Mouse (Mus musculus) adrenal gland, adult 18-20 months (tissue): ENCODE results near the gene Elf2. TPM values are rescaled to one million over a fixed set of nuclear protein-coding genes. Genes with fewer than 3 reads are reported as not detected.

ENCODE experiments used
- DNase-seq, 2 experiments: peaks; one replicate each; pipeline ENCODE4 v3.0.0; 2021 to 2022; ENCODE audit warnings: low spot score in 2 of 2
- long read RNA-seq, 2 experiments: library from polyadenylated mRNA; stranded (forward); transcript quantifications; one replicate each; pipeline ENCODE4 v2.0.0; 2021
- total RNA-seq, 2 experiments: library from RNA; stranded (reverse); gene quantifications; 1 replicate in 1 of 2; 2 replicates in 1 of 2; pipeline ENCODE4 v1.2.3; 2021

Elf2 gene
- total RNA-seq = 10 to 100 TPM; 61.9 to 78.4 TPM
- long read RNA-seq, experiment 1, full-length matches to known transcripts = 29 of 31 reads
- long read RNA-seq, experiment 1, partial matches to known transcripts = 0 of 31 reads
- long read RNA-seq, experiment 1, other reads (novel, unspliced or antisense) = 2 of 31 reads
- long read RNA-seq, experiment 2, full-length matches to known transcripts = 15 of 37 reads
- long read RNA-seq, experiment 2, partial matches to known transcripts = 15 of 37 reads
- long read RNA-seq, experiment 2, other reads (novel, unspliced or antisense) = 7 of 37 reads

DNA sequence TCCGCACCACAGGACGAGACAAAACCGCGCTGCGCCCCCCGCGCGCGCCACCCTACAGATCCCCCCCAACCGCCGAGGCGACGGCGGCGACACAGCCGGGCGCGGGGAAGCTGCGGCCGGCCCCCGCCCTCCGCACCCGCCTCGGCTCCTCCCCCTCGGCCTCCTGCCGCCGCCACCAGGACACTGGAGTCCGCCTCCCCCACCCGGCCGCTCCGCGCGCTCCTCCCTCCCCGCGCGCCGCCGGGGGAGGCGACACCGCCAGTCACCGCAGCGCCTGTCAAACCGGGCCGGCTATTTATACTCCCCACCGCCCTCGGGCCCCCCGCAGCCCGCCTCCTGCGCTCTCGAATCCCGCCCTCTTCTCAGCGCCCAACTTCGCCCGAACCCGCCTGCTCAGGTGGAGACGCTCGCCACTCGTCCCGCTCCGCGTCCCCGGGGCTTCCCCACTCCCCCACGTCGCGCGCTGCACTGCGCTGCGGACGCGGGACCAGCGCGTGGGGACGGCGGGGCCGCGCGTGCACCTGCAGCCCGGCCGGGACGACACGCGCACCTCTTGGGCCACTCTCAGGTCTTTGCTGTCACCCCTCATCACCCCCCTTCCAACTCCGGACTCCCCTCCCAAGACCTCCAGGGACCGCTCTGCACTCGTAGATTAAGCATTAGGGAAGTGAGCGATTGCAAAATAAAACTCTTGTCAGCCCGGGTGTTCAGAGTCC, at the start of gene Elf2:
TSS of gene Elf2 (minus strand) at position 112 of the 716 bp plus-strand sequence.
- DNase-seq = peak; percentile 92 to 93

DNA sequence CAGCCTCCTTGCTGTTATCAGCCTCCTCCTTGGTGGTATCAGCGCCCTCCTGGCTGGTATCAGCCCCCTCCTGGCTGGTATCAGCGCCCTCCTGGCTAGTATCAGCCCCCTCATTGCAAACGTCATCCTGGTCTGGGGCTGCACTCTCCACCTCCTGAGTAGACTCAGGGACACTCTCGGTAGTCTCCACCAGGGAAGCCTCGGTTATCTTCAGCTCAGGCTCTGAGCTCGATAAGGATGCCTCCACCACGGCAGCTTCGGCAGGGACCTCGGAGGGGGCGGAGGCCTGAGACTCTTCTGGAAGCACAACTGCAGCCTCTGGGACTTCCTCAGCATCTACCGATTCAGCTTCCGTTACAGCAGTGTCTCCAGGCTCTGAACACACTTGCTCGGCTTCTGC, 48.4 kb upstream of the Elf2 start:
- DNase-seq = no peak

DNA sequence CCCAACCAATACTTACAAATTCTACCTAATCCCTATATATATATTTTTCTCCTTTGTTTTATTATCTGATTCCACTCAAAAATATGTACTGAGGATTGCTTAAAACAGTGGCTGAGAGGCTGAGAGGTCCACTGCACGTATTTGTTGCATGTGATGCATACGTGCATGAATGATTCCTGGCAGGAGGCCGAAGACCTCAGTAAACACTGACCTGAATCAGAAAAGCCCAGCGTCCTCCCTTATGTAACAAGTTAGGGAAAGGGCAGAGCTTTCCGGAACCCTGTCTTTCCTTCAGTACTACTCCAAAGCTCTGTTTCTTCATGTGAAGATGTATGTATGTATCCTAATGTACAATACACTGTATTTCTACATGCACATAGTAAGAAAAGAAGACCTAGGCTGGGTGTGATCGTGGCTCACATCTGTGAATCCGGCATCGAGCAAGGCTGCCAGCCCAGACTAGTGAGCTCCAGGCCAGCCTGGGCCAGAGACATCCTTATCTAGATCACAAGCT, 47.5 kb upstream of the Elf2 start:
- no peak for DNase-seq

DNA sequence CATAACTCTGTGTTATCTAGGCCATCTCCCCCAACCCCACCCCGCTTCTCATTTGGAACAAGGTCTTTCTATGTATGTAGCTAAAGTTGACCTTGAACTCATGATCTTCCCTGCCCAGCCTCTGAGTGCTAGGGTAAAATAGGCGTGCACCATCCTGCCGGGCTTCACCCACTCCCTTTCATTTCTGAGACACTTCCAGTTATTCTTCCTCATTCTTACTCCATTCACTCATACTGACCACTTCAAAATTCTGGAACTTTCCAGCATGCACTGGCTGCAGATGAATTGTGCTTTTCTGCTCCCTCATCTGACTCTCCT, 46.6 kb upstream of the Elf2 start:
- DNase-seq = no peak

DNA sequence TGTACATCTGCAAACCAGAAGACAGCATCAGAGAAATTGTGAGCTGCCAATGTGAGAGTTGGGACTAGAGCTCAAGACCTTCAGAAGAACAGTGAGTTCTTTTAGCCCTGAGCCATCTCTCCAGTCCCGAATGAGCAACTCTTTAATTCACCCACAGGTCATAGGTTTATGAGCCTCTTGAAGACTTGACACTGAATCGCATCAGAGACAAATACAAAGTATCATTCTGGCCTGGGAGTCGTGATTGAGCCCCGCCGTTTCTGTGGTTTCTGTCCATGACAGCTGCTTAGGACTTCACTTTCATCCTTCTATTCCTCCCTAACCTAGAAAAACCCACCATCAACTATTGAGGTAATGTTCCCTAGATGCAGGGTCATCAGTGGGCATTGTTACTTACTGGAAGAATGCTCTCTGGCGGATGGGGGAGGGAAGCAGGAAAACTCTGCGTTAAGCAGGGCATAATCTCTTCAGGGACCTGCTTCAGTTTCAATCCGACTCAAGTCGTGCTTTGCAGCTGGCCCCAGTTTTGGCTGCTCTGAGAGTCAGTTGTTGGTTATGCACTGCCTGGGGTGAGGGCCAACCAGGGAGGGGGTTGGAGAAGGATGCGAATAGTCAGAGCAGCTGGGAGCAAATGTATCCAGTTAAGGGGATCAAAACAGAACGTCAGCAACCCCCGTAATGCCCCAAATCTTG, 46.1 kb upstream of the Elf2 start:
- DNase-seq = no peak

DNA sequence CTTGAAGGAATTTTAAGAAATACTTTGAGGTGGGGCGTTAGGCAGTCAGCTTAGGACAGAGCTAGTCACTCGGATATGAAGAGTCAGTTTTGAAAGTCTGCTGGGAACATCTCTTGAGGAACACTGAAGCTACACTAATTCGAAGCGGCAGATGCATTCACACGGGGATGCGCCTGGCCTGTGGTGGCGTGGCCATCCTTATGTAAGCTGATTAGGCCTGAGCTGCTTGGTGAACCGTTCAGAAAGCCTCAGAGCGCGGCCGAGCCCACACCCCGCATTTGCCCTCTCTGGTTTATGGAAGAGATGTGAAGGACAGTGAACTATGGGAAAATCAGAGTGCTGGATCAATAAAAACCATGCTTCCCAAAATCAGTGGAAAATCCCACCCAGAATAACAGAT, 42.9 kb upstream of the Elf2 start:
- DNase-seq = no peak

DNA sequence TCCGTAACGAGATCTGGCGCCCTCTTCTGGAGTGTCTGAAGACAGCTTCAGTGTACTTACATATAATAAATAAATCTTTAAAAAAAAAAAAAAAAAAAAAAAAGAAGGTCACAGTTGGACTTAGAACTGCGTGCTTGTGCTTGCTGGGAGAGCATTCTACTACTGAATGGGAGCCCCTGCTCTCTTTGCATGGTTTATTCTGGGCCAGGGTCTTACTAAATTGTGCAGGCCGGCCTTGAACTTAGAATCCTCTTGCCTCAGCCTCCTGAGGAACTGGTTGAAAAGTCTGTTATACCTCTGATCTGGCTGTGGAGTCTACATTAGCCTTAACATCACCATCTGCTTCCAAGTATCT, 40.2 kb upstream of the Elf2 start:
- no peak for DNase-seq

DNA sequence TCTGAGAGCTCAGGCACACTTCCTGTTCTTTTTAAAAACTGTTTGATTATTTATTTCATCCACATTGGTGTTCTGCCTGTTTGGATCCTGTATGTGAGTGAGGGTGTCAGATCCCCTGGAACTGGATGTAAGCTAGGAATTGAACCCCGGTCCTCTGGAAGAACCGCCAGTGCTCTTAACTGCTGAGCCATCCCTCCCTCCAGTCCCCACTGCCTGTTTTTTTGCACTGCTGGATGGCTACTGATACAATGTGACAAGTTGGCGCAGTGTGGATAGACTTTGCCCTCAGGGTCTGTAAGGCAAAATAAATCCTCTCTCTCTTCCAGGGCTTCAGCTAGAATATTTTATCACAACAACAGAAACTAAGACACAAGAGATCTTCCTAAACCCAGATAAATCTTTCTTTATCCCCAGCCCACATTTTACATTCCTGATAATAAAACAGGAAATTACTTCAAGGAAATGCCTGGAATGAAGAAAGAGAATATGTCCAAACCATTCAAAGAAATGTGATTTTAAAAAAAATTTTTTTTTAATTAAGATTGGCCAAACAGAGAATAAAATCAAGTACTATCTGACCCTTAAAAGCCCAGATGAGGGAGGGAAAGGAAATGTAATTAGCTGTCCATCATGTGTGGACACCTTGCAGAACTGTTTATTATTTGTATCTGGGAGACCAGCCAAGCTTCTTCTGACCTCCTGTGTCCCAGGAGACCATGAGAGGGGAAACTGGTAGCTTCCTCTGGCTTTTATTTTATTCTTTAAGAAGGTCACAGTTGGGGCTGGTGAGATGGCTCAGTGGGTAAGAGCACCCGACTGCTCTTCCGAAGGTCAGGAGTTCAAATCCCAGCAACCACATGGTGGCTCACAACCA, 39.6 kb upstream of the Elf2 start:
- no peak for DNase-seq

DNA sequence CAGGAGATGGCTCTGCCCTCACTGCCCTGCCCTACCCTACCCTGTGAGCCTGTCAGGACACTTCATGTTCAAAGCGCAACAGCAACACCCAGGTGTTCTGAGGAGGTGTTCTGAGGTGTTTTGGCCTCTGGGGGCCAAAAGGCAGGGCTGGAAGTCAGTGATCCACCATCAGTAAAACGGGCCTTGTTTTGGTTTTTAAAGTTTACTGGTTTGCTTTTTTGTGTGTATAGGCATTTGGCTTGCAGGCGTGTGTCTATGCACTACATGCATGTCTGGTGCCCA, 38.1 kb upstream of the Elf2 start:
- no peak for DNase-seq

DNA sequence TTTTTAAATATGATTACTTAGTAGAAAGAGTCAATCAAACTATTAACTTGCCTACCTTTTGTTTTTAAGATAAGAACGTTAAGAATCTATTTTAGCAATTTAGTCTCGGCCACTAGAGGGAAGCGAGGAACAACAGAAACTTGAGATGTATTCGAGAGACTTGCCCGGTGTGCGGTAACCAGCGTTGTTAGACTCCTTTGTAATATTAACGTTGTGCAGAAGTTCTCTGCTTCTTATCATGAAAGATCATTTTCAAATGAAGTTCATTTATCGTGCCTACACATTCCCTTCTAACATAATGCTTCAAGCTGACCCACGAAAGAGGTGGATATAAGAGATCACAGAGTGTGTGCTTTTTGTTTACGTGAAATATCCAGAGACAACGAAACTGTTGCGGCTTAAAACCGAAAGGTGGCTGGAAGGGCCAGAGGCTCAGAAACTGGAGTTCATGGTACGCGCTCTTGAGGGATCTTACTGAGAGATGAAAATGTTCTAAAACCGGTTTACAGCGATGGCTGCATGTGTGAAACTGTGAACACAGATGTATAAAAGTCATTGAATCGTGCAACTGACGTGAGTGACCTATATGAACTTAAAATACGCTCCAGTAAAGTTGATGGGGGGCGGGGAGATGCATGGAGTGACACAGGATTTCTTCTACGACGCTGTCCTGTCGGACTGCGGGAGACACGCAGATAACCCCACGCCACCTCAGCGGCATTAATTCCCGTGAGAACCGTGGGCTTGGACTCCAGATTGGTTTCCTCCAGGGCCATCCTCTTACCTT, 37.6 kb upstream of the Elf2 start:
- no peak for DNase-seq

DNA sequence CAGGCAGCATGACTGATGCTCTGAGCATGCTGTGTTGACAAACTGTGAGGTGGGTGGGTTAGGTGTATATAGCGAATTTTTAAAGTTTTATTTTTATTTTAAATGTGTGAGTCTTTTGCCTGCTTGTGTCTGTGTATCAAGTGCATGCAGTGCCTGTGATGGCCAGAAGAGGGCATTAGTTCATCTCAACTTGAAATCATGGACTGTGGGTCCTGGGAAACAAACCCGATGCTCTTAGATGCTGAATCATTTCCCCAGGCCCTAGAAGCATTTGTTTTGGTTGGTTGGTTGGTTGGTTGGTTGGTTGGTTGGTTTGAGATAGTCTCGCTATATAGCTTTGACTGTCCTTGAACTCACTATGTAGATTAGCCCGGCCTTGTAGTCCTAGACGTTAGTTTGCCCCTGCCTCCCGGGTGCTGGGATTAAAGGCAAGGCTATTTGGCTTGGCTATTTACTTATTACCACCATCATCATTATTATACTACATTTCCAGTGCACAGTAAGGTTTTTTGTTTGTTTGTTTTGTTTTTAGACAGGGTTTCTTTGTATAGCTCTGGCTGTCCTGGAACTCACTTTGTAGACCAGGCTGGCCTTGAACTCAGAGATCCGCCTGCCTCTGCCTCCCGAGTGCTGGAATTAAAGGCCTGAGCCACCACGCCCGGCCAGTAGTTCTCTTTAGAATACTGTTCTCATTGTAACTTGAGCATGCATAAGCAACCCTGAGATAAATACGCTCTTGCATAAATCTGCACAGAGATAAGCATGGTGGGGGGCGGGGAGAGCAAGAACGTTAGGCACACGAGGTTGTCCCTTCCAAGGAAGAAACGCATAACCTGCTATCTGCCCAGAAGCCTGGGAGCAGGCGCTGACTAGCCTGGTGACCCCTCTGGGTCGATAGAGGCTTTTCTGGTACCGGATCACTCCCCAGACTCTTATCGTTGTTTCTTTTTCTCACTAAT, 35.1 kb upstream of the Elf2 start:
- peak in 1 of 2 experiments; percentile 58 for DNase-seq

DNA sequence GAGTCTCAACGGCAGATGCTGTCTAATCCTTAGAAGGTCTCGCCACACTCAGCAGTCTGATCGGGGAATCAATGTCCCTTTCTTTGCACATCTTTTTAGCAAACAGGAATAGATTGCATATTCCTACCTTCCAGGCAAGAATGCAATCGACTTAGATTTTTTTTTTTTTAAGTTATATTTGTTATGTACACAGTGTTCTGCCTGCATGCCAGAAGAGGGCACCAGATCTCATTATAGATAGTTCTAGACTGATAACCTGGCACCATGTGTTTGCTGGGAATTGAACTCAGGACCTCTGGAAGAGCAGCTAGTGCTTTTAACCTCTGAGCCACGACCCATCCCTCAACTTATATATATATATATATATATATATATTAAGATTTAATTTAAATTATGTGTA, 33.1 kb upstream of the Elf2 start:
- DNase-seq = no peak

DNA sequence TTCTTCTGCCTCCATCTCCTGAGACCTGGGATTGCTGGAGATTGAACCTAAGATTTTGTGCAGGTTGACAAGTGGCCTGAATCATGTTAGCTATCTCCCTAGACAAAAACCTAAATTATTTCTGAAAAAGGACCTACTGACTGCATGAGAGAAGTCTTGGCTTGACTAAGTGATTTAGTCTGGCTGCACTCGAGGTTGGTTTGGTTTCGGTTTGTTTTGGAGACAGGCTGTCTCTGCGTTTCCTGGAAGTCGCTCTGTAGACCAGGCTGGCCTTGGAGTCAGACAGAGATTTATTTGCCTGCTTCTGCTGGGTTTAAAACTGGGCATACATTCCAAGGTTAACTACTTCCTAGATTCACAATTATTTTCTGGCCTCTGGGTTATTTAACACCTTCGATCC, 32.4 kb upstream of the Elf2 start:
- DNase-seq = no peak

DNA sequence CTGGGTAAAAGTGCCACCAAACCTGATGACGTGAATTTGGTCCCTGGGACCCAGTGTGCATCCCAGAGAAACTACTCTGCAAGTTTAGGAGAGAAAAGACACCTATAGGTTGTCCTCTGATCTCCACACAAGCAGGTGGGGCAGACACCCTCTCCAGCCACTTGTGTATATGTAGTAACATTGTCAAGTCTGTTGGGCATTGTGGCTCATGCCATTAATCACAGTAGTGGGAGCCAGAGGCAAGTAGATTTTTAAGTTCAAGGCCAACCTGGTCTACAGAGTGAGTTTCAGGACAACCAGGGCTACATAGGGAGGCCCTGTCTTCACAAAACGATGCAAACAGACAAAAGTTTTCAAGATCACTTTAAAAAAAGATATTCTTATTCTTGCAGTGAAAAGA, 31.4 kb upstream of the Elf2 start:
- no peak for DNase-seq

DNA sequence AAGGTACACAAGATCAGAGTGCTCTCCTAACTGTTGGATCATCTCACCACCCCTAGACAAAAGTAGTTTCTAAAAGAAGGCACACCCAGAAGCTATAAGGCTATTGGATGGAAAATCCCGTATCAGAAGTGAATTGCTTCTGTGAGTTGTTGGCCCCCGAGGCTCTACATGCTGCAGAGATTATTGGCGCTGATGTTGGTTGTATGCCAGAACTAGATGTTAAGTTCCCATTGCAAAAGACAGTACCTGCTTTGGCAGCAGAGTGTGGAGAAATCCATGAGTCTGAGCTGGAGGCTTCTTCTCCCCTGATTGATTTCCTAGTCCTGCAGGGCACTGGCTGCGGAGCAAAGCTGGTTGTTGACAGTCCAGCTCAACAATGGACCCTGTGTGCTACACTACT, 27.5 kb upstream of the Elf2 start:
- DNase-seq = no peak

DNA sequence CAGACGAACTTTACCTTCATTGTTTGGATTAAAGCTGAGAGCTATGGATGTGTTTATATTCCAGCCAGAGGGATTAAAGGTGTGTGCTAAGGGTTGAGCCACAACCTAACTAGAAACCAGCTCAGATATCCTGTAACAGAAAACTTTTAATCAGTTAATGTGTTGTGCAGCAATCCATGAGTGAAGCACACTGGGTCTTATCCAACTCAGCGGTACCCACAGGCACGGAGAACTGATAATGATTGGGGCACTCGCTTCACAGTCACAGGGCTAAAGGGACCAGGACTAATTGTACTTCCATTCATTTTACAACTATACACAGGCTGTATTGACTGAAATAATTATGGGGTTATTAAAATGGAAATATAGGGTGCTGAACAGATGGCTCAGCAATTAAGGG, 26.5 kb upstream of the Elf2 start:
- DNase-seq = no peak

DNA sequence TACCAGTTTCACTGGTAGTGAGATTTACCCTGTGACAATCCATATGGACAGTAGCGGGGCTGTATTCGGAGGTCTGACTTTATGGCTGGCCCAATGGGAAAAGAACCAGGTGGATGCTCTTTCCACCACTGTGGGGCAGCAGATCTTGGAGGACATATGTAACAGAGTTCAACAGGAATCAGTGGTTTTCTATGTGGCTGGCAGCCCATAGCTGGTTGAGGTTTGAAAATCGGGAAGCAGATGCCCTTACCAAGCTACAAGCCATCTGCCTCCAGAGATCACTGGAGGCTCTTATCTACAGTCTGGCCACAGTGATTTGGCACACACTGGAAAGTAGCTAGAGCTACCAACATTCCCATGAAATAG, 25.0 kb upstream of the Elf2 start:
- DNase-seq = no peak

DNA sequence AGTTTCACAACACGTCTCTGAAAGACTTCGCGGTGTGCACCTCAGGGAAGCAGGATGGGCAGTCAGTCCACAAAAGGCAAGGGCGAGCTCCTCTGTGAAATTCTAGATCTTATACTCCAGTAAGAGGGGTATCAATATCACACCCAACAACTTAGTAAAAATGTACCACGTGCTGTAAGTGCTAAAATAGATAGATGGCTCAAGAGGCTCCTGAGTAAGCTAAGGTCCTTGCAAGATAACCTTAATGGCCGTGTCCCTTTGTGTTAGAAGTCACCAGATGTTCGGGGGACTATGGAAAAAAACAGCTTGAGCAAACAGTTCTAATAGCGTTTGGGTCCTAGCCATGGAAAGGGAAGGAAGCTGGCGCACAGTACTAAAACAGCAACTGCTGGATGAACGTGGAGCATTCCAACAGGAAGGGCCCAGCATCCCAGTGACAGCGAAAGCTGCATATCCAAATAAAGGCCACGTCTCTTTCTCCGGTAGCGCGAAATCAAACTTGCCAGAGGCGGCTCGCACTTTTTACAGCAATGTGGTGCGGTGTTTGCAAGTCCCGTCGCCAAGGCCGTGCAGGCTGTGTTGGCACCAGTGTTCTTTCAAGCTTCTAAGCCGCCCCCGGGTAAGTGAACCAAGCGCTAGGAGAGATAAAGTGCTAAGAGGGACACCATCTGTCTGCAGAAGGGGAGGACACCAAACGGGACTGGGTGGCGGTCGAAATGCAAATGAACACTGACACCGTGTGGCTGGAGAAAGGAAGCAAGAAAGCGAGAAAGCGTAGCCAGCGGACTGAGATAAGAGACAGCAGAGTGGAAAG, 24.4 kb upstream of the Elf2 start:
- peak; percentile 56 to 63 for DNase-seq

DNA sequence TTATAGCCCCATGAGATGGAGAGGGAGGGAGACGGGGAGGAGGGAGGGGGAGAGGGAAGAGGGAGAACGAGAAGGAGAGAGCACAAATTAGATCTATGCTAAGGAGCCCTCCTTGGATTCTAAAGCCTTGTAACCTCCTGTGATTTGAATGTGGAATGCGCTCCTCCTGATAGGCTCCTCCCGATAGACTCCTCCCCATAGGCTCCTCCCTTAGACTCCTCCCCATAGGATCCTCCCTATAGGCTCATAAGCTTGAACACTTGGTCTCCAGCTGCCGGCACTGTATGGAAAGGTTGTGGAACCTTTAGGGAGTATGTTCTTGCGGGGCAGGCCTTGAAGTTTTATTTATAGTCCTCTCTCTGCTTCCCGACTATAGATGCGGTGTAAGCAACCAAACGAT, 20.6 kb upstream of the Elf2 start:
- no peak for DNase-seq
